Mouse (Mus musculus) lung, postnatal 0 days (tissue): ENCODE results near the gene Fbl. TPM values are rescaled to one million over a fixed set of nuclear protein-coding genes. Genes with fewer than 3 reads are reported as not detected.

Experiments
- ATAC-seq: fragments of 200-750 bp; cut with Nextera tagmentation; 2 replicates; pipeline ENCODE4 v1.8.0; 2017; ENCODE audit warnings: moderate library complexity
- DNase-seq: peaks from one replicate; pipeline ENCODE4 v3.0.0-alpha.2; 2016; ENCODE audit warnings: low spot score
- H3K27ac ChIP-seq: fragments of 300-500 bp; sonication (generic); 2 replicates; pipeline ENCODE4 v1.5.1; 2014; ENCODE audit warnings: antibody characterized with exemption, mild to moderate bottlenecking, low read length, mixed read lengths
- H3K27me3 ChIP-seq: fragments of 300-500 bp; sonication (generic); replicated peaks from 2 replicates; pipeline ENCODE4 v1.6.1; 2014; ENCODE audit warnings: low read length, mixed read lengths; ENCODE audit not compliant: insufficient read depth
- H3K36me3 ChIP-seq: fragments of 300-500 bp; sonication (generic); 2 replicates; pipeline ENCODE4 v1.6.1; 2014; ENCODE audit warnings: low read length, mixed read lengths; ENCODE audit not compliant: insufficient read depth
- H3K4me1 ChIP-seq: fragments of 300-500 bp; sonication (generic); 2 replicates; pipeline ENCODE4 v1.6.1; 2014; ENCODE audit warnings: antibody characterized with exemption, low read depth, low read length, mixed read lengths; ENCODE audit not compliant: insufficient read depth
- H3K4me2 ChIP-seq: fragments of 300-500 bp; sonication (generic); replicated peaks from 2 replicates; pipeline ENCODE4 v1.6.1; 2014; ENCODE audit warnings: low read depth, mild to moderate bottlenecking, low read length, moderate library complexity, mixed read lengths
- H3K4me3 ChIP-seq: fragments of 300-500 bp; sonication (generic); 2 replicates; pipeline ENCODE4 v1.5.1; 2014; ENCODE audit warnings: low read depth, low read length
- H3K9ac ChIP-seq: fragments of 300-500 bp; sonication (generic); replicated peaks from 2 replicates; pipeline ENCODE4 v1.6.1; 2014; ENCODE audit warnings: low read depth, mild to moderate bottlenecking
- H3K9me3 ChIP-seq: fragments of 300-500 bp; sonication (generic); 2 replicates; pipeline ENCODE4 v1.6.1; 2016; ENCODE audit warnings: low read length, mixed read lengths
- CTCF ChIP-seq: IDR thresholded peaks from 2 replicates; pipeline ENCODE4 v1.5.1; 2016; ENCODE audit warnings: antibody characterized with exemption, mild to moderate bottlenecking
- EP300 ChIP-seq: IDR thresholded peaks from 2 replicates; pipeline ENCODE4 v1.6.1; 2016; ENCODE audit warnings: antibody characterized with exemption, mild to moderate bottlenecking, control low read depth
- WGBS: fragments of 180-500 bp; shearing (Covaris S2); extraction: QIAGEN DNeasy Blood & Tissue Kit; methylation state at CpG from one replicate; pipeline ENCODE4 v1.1.7; 2014; 5-methylcytosine and 5-hydroxymethylcytosine counted together
- polyA plus RNA-seq: library from polyadenylated mRNA; unstranded; fragments of >200 nt; fragmentation: Nextera tagmentation; extraction: Ambion mirVana; gene quantifications from 2 replicates; pipeline ENCODE4 v1.2.1, GENCODE M21; 2015

The Fbl gene
- polyA plus RNA-seq, 1 experiment from 2014 or later = 37.2 TPM

GRCm38 (mm10) chr7:28186631-28187030 lies 17.1 kb downstream of the Fbl start:
- Histone ChIP-seq H3K4me3 (no peak overlapping the region), H3K36me3 (peaks cover 52% of the 10 kb centered on the region), H3K27me3 (no peaks in the 10 kb centered on the region), H3K4me2 (no peak overlapping the region), H3K9me3 (no peaks in the 10 kb centered on the region), H3K4me1 (no peaks in the 10 kb centered on the region), H3K27ac (no peak overlapping the region), H3K9ac (no peak overlapping the region)
- DNase-seq (no peak), ATAC-seq (no peak)
- 82% methylated on average over 7 of the region's 8 CpGs for WGBS
- no peak for TF ChIP-seq EP300
- TF ChIP-seq CTCF = no peak

- Histone ChIP-seq H3K4me2 (no peak overlapping the region), H3K36me3 (peaks cover 18% of the 10 kb centered on the region), H3K27ac (no peak overlapping the region), H3K9me3 (no peaks in the 10 kb centered on the region), H3K4me1 (no peaks in the 10 kb centered on the region), H3K9ac (no peak overlapping the region), H3K27me3 (no peaks in the 10 kb centered on the region), H3K4me3 (no peak overlapping the region)
- DNase-seq (no peak), ATAC-seq (no peak)
- TF ChIP-seq CTCF (no peak), EP300 (no peak)
- 91% methylated on average over 3 of the region's 3 CpGs for whole genome bisulfite sequencing
These were observed 22.0 kb downstream of the Fbl start for GRCm38 (mm10) chr7:28191489-28191888.

- WGBS = 90% methylated on average over 1 of the region's 1 CpGs
- DNase-seq = no peak
- H3K36me3 ChIP-seq = peaks cover 14% of the 10 kb centered on the region; the same call in 1 of the 2 replicates
These were observed 22.4 kb downstream of the Fbl start for GRCm38 (mm10) chr7:28191903-28192302.

GRCm38 (mm10) chr7:28195414-28196098 lies 26.0 kb downstream of the Fbl start:
- Histone ChIP-seq H3K4me3 (no peak overlapping the region), H3K9ac (no peak overlapping the region), H3K4me1 (no peaks in the 10 kb centered on the region), H3K9me3 (no peaks in the 10 kb centered on the region), H3K27me3 (no peaks in the 10 kb centered on the region), H3K27ac (no peak overlapping the region), H3K36me3 (no peaks in the 10 kb centered on the region; the same call in 1 of the 2 replicates), H3K4me2 (no peak overlapping the region)
- no peak for DNase-seq
- 80% methylated on average over 4 of the region's 5 CpGs for WGBS
- ATAC-seq = no peak
- TF ChIP-seq CTCF = no peak
- TF ChIP-seq EP300 = no peak

More at GRCm38 (mm10) chr7:28191903-28192302, 22.4 kb downstream of the Fbl start:
- Histone ChIP-seq H3K27me3 (no peaks in the 10 kb centered on the region), H3K9ac (no peak overlapping the region), H3K27ac (no peak overlapping the region), H3K4me1 (no peaks in the 10 kb centered on the region), H3K4me2 (no peak overlapping the region), H3K9me3 (no peaks in the 10 kb centered on the region), H3K4me3 (no peak overlapping the region)
- no peak for ATAC-seq
- TF ChIP-seq EP300 (no peak), CTCF (no peak)

GRCm38 (mm10) chr7:28196528-28196927 lies 27.0 kb downstream of the Fbl start:
- Histone ChIP-seq H3K9ac (no peak overlapping the region), H3K4me1 (no peaks in the 10 kb centered on the region), H3K4me2 (no peak overlapping the region), H3K4me3 (no peak overlapping the region), H3K27me3 (no peaks in the 10 kb centered on the region), H3K27ac (no peak overlapping the region), H3K9me3 (no peaks in the 10 kb centered on the region), H3K36me3 (no peaks in the 10 kb centered on the region; the same call in 1 of the 2 replicates)
- TF ChIP-seq EP300 (no peak), CTCF (no peak)
- WGBS = 73% methylated on average over 14 of the region's 14 CpGs
- ATAC-seq (no peak), DNase-seq (no peak)

GRCm38 (mm10) chr7:28199054-28199453 lies 29.5 kb downstream of the Fbl start:
- no peak overlapping the region for H3K9ac ChIP-seq
- TF ChIP-seq EP300 (no peak), CTCF (no peak)
- no peak for DNase-seq
- WGBS = 66% methylated on average over 4 of the region's 4 CpGs
- no peak overlapping the region for H3K4me3 ChIP-seq
- H3K27me3 ChIP-seq = no peaks in the 10 kb centered on the region
- no peak overlapping the region for H3K27ac ChIP-seq
- ATAC-seq = no peak
- H3K4me2 ChIP-seq = no peak overlapping the region
- no peaks in the 10 kb centered on the region for H3K9me3 ChIP-seq
- H3K36me3 ChIP-seq = no peaks in the 10 kb centered on the region; the same call in 1 of the 2 replicates
- no peaks in the 10 kb centered on the region for H3K4me1 ChIP-seq
